ENCODE assay signal across 18 mouse cellular contexts in genomic region chr3:124849915-124850314, GRCm38 (mm10).
"Had no signal": no experiment of that assay in that cellular context is flagged by ENCODE, and none has a peak within 500 bp of the region (broad histone marks: within the 10 kb centered on the region; RNA-seq: fewer than 3 reads in every experiment).

No protein-coding gene starts in this region.

- ATAC-seq: midbrain, embryonic 16.5 days had no signal

- H3K4me3 ChIP-seq: midbrain, embryonic 10.5 days; midbrain, embryonic 12.5 days; myocyte; neural tube, embryonic 13.5 days; neural tube, embryonic 15.5 days had no signal

- H3K9ac ChIP-seq: lung, embryonic 14.5 days; midbrain, embryonic 12.5 days; neural tube, embryonic 13.5 days; neural tube, embryonic 15.5 days had no signal

- DNase-seq: lung, embryonic 14.5 days; lung, postnatal 10 days; lung, postnatal 4 days; midbrain, embryonic 14.5 days; retina, postnatal 1 day; right cerebral cortex, adult 18-20 months; right cerebral cortex, postnatal 25 days; right cerebral cortex, postnatal 4 days; spleen, adult 18-20 months; thymus, adult 18-20 months; thymus, postnatal 14 days; thymus, postnatal 36 days had no signal

- H3K4me2 ChIP-seq: lung, embryonic 14.5 days; midbrain, embryonic 12.5 days; neural tube, embryonic 13.5 days; neural tube, embryonic 15.5 days had no signal

- H3K9me3 ChIP-seq: midbrain, embryonic 10.5 days; midbrain, embryonic 12.5 days; neural tube, embryonic 13.5 days; neural tube, embryonic 15.5 days had no signal

- H3K4me1 ChIP-seq: midbrain, embryonic 10.5 days; midbrain, embryonic 12.5 days; neural tube, embryonic 13.5 days; neural tube, embryonic 15.5 days had no signal

- H3K36me3 ChIP-seq: midbrain, embryonic 10.5 days; midbrain, embryonic 12.5 days; neural tube, embryonic 13.5 days; neural tube, embryonic 15.5 days had no signal

- H3K27ac ChIP-seq: midbrain, embryonic 10.5 days; midbrain, embryonic 12.5 days; neural tube, embryonic 13.5 days; neural tube, embryonic 15.5 days had no signal

- H3K27me3 ChIP-seq: midbrain, embryonic 12.5 days; neural tube, embryonic 13.5 days; neural tube, embryonic 15.5 days had no signal
